Mouse (Mus musculus) brain, embryonic 14.5 days (tissue): Measurements from ENCODE around the gene Lrit2.

Experiments
- CTCF ChIP-seq: fragments of 200-500 bp; IDR thresholded peaks from 2 replicates; pipeline ENCODE4 v1.5.1; 2012; ENCODE audit warnings: inconsistent platforms, mild to moderate bottlenecking, moderate library complexity, borderline replicate concordance; ENCODE audit not compliant: insufficient read depth, insufficient read length; ENCODE audit errors: extremely low read depth
- POLR2A ChIP-seq: fragments of 200-500 bp; IDR thresholded peaks from 2 replicates; pipeline ENCODE4 v1.6.1; 2012; ENCODE audit warnings: mild to moderate bottlenecking, inconsistent platforms, borderline replicate concordance; ENCODE audit not compliant: poor library complexity, insufficient read depth, insufficient read length, severe bottlenecking; ENCODE audit errors: extremely low read depth

DNA sequence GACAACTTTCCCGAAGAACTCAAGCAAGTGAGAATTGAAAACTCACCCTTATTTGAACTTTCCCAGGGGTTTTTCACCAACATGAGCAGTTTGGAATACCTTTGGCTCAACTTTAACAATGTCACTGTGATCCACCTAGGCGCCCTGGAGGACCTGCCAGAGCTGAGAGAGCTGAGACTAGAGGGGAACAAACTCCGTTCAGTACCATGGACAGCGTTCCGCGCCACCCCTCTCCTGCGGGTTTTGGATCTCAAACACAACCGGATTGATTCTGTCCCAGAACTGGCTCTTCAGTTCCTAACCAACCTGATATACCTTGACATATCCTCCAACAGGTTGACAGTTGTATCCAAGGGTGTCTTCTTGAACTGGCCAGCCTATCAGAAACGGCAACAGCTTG is 787 bp downstream of the Lrit2 start:
- TF ChIP-seq POLR2A (no peak), CTCF (no peak)
